Mouse (Mus musculus): ENCODE results near the gene Trpt1.

GRCm38 (mm10) chr19:6968491-6969271, 27.2 kb upstream of the Trpt1 start:
- no peak for TF ChIP-seq CTCF (IDR thresholded peaks at IDR 0.05)
- TF ChIP-seq EP300 (IDR thresholded peaks at IDR 0.05): no peak

All from lung, postnatal 0 days (tissue).